Mouse (Mus musculus) embryonic stem cell, embryonic (primary cell): ENCODE measurements around the gene Col23a1.

Experiments used
- CTCF ChIA-PET, 4 experiments: fragments of 300-600 bp in 2 of 4; fragments of 350-600 bp in 2 of 4; sonication (Branson Sonifier 250); formaldehyde crosslinking; loops; one replicate each; lab custom pipeline; 2022; ENCODE audit warnings: inconsistent platforms in 2 of 4; lab: Charles Lee
- POLR2A ChIA-PET, 4 experiments: fragments of 300-600 bp in 2 of 4; fragments of 350-600 bp in 2 of 4; sonication (Branson Sonifier 250); formaldehyde crosslinking; loops; one replicate each; lab custom pipeline; 2022; ENCODE audit warnings: antibody characterized with exemption in 4 of 4, inconsistent platforms in 1 of 4; lab: Charles Lee

Gene Col23a1

GRCm38 (mm10) chr11:51568801-51569200 lies 279.1 kb downstream of the Col23a1 start:
- POLR2A ChIA-PET: interaction anchor here in 3 of 4 experiments (0.6 to 15.1 kb wide), 12 partner anchors 9 to 138 kb away, joined by 3 to 158 read pairs (median 3); partner anchors contain the start of genes Phykpl (in 2 of the 3), 0610009B22Rik (in 1 of the 3) and Hnrnpab (in 1 of the 3)
- CTCF ChIA-PET: interaction anchor here (0.5 to 4.8 kb wide), 6 partner anchors 14 to 134 kb away, joined by 3 to 23 read pairs (median 4); partner anchors contain the start of gene Phykpl (in 1 of the 4)

GRCm38 (mm10) chr11:51576454-51576853 lies 286.7 kb downstream of the Col23a1 start:
- ChIA-PET POLR2A (interaction anchor here in 2 of 4 experiments (0.7 to 15.1 kb wide), 9 partner anchors 8 to 112 kb away, joined by 3 to 158 read pairs (median 5); partner anchors contain the start of genes 0610009B22Rik (in 2 of the 2), Phykpl (in 2 of the 2) and Hnrnpab (in 1 of the 2)), CTCF (interaction anchor here in 1 of 4 experiments (0.6 to 1.6 kb wide), 3 partner anchors 9 to 242 kb away, joined by 3 to 5 read pairs (median 4); no protein-coding TSS in a partner anchor)

GRCm38 (mm10) chr11:51577587-51577986 lies 287.9 kb downstream of the Col23a1 start:
- POLR2A ChIA-PET: interaction anchor here in 3 of 4 experiments (0.5 to 15.1 kb wide), 13 partner anchors 8 to 278 kb away, joined by 3 to 158 read pairs (median 4); partner anchors contain the start of genes Hnrnpab (in 2 of the 3), 0610009B22Rik (in 1 of the 3) and Phykpl (in 1 of the 3)
- CTCF ChIA-PET: interaction anchor here (0.6 to 1.6 kb wide), 6 partner anchors 10 to 744 kb away, joined by 3 to 6 read pairs (median 4); partner anchors contain the start of gene Col23a1 (in 1 of the 4)

DNA sequence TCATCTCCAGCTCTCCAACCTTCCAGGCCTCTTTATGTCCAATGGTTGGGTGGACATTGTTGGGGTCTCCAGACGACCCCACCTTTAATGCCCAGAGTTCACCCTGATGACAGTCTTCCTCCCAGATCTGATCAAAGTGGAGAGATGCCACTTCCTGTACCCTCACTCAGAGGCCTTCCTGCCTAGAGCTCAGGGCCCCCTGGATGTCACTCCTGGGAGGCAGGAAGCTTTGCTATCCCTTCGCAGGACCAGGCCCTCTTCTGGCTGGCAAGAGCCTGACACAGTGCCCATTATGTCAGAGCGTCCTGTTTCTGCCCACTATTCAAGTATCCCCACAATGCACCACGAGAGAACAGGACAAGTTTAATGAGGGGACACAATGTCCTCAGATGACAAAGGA lies 289.3 kb downstream of the Col23a1 start:
- POLR2A ChIA-PET: interaction anchor here in 2 of 4 experiments (1.1 to 9.8 kb wide), 3 partner anchors 8 to 25 kb away, joined by 4 to 268 read pairs (median 4); partner anchors contain the start of gene Hnrnpab (in 1 of the 2)
- CTCF ChIA-PET: no interaction called here

GRCm38 (mm10) chr11:51582713-51583112 lies 293.0 kb downstream of the Col23a1 start:
- ChIA-PET POLR2A (interaction anchor here in 3 of 4 experiments (1.1 to 62.0 kb wide), 8 partner anchors 11 to 121 kb away, joined by 4 to 3635 read pairs (median 54); partner anchors contain the start of genes Hnrnpab (in 2 of the 3), 0610009B22Rik (in 1 of the 3), D930048N14Rik (in 1 of the 3) and N4bp3 (in 1 of the 3)), CTCF (interaction anchor here in 3 of 4 experiments (0.5 to 1.4 kb wide), 7 partner anchors 17 to 106 kb away, joined by 3 to 4 read pairs (median 3); partner anchors contain the start of gene 0610009B22Rik (in 1 of the 3))

GRCm38 (mm10) chr11:51584057-51584430 lies 294.3 kb downstream of the Col23a1 start:
- ChIA-PET CTCF (interaction anchor here (0.9 to 3.2 kb wide), 20 partner anchors 10 to 743 kb away, joined by 3 to 23 read pairs (median 6); partner anchors contain the start of genes 0610009B22Rik (in 1 of the 4), D930048N14Rik (in 1 of the 4), N4bp3 (in 1 of the 4) and Nhp2 (in 1 of the 4)), POLR2A (interaction anchor here (0.6 to 62.0 kb wide), 83 partner anchors 7 to 891 kb away, joined by 3 to 3635 read pairs (median 6); partner anchors contain the start of genes Hnrnpab (in 4 of the 4), 0610009B22Rik (in 3 of the 4), D930048N14Rik (in 3 of the 4) and N4bp3 (in 3 of the 4))

GRCm38 (mm10) chr11:51584431-51585248 lies 294.9 kb downstream of the Col23a1 start, which contains the start of gene Phykpl:
TSS of gene Phykpl (plus strand) at chr11:51584757.
- ChIA-PET CTCF (interaction anchor here (0.5 to 3.2 kb wide), 27 partner anchors 10 to 1214 kb away, joined by 3 to 23 read pairs (median 5); partner anchors contain the start of genes Col23a1 (in 2 of the 4), 0610009B22Rik (in 1 of the 4), D930048N14Rik (in 1 of the 4) and N4bp3 (in 1 of the 4)), POLR2A (interaction anchor here (0.5 to 62.0 kb wide), 108 partner anchors 8 to 891 kb away, joined by 3 to 3635 read pairs (median 5); partner anchors contain the start of genes Hnrnpab (in 4 of the 4), 0610009B22Rik (in 3 of the 4), D930048N14Rik (in 3 of the 4) and N4bp3 (in 3 of the 4))

GRCm38 (mm10) chr11:51585608-51586252 lies 296.0 kb downstream of the Col23a1 start:
- ChIA-PET POLR2A (interaction anchor here (0.5 to 62.0 kb wide), 67 partner anchors 8 to 670 kb away, joined by 3 to 3635 read pairs (median 9); partner anchors contain the start of genes Hnrnpab (in 4 of the 4), 0610009B22Rik (in 3 of the 4), D930048N14Rik (in 3 of the 4) and N4bp3 (in 3 of the 4)), CTCF (interaction anchor here (0.6 to 3.2 kb wide), 14 partner anchors 9 to 296 kb away, joined by 3 to 23 read pairs (median 6); partner anchors contain the start of genes Col23a1 (in 1 of the 4), Nhp2 (in 1 of the 4) and Rmnd5b (in 1 of the 4))

- CTCF ChIA-PET: interaction anchor here in 3 of 4 experiments (0.6 to 3.2 kb wide), 6 partner anchors 8 to 116 kb away, joined by 3 to 15 read pairs (median 4); no protein-coding TSS in a partner anchor
- POLR2A ChIA-PET: interaction anchor here (0.5 to 62.0 kb wide), 17 partner anchors 8 to 1227 kb away, joined by 3 to 3635 read pairs (median 14); partner anchors contain the start of genes 0610009B22Rik (in 3 of the 4), Hnrnpab (in 3 of the 4), Nhp2 (in 2 of the 4) and D930048N14Rik (in 1 of the 4)
These were observed 296.7 kb downstream of the Col23a1 start for GRCm38 (mm10) chr11:51586411-51586810.

DNA sequence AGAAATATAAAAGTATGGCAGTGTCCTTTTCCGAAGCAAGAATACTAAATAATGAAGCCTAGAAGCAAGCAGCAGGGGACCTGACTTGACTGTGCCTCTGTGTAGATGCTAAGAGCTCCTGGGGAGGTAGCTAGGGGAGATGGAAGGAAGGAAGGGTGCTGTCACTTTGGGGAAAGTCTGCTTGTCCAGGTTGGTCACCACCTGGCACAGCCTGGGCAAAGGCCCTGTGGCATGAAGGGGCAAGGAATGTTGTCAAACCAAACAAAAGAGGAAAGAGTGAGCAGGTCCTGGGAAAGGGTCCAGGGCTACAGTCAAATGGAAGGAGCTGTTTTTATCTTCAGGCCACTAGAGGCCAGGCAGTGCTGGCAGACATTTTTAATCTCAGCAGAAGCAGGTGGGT lies 297.3 kb downstream of the Col23a1 start:
- POLR2A ChIA-PET: interaction anchor here (0.5 to 62.0 kb wide), 24 partner anchors 7 to 1227 kb away, joined by 3 to 3635 read pairs (median 5); partner anchors contain the start of genes Hnrnpab (in 4 of the 4), 0610009B22Rik (in 3 of the 4), Nhp2 (in 2 of the 4) and D930048N14Rik (in 1 of the 4)
- CTCF ChIA-PET: interaction anchor here in 3 of 4 experiments (0.9 to 3.2 kb wide), 3 partner anchors 47 to 94 kb away, joined by 3 to 12 read pairs (median 4); no protein-coding TSS in a partner anchor

DNA sequence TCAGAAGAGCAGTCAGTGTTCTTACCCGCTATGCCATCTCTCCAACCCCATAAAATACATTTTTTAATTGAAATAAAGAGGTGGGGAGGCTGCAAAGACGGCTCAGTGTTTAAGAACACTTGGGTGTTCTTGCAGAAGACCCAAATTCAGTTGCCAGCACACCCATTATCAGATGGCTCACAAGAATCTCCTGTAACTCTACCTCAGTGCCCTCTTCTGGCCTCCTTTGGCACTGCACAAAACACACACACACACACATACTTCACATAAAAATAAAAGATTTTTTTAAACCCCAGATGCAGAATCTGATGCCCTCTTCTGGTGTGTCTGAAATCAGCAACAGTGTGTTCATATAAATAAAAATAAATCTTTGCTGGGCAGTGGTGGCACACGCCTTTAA lies 299.1 kb downstream of the Col23a1 start:
- POLR2A ChIA-PET: interaction anchor here in 3 of 4 experiments (0.6 to 62.0 kb wide), 6 partner anchors 16 to 414 kb away, joined by 3 to 3635 read pairs (median 86); partner anchors contain the start of genes Hnrnpab (in 3 of the 3), D930048N14Rik (in 1 of the 3), N4bp3 (in 1 of the 3) and Nhp2 (in 1 of the 3)
- CTCF ChIA-PET: interaction anchor here in 1 of 4 experiments (1.1 kb wide), 1 partner anchor 12 kb away, joined by 5 read pairs; no protein-coding TSS in a partner anchor

DNA sequence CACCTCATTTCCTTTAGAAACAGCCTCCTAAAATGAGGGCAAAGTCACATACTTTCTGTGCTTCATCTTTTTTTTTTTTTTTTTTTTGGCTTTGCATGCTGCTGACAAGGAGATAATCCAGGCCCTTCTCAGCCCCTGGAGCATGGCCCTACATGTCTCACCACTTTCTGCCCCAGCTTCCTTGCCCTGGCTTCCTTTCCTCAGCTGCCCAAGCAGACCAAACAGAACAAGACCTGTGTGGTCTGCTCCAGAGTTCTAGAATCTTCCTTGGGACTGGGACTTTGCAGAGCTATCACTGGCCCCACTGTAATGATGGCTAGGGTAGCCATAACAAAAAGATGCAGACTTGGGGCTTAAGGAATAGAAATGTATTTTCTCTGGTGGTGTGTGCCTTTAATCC lies 300.3 kb downstream of the Col23a1 start:
- CTCF ChIA-PET: interaction anchor here in 2 of 4 experiments (1.1 kb wide), 2 partner anchors 11 to 91 kb away, joined by 4 to 5 read pairs; no protein-coding TSS in a partner anchor
- POLR2A ChIA-PET: interaction anchor here (0.6 to 62.0 kb wide), 21 partner anchors 13 to 1629 kb away, joined by 3 to 3635 read pairs (median 3); partner anchors contain the start of genes Hnrnpab (in 2 of the 4), D930048N14Rik (in 1 of the 4), N4bp3 (in 1 of the 4) and Nhp2 (in 1 of the 4)

- ChIA-PET POLR2A (interaction anchor here (0.7 to 62.0 kb wide), 11 partner anchors 8 to 112 kb away, joined by 3 to 3635 read pairs (median 8); partner anchors contain the start of genes Hnrnpab (in 4 of the 4), 0610009B22Rik (in 1 of the 4), D930048N14Rik (in 1 of the 4) and N4bp3 (in 1 of the 4)), CTCF (interaction anchor here in 1 of 4 experiments (1.1 kb wide), 1 partner anchor 90 kb away, joined by 3 read pairs; no protein-coding TSS in a partner anchor)
These were observed 301.4 kb downstream of the Col23a1 start for GRCm38 (mm10) chr11:51591168-51591567.

GRCm38 (mm10) chr11:51591915-51592314 lies 302.2 kb downstream of the Col23a1 start:
- CTCF ChIA-PET: no interaction called here

GRCm38 (mm10) chr11:51593368-51593767 lies 303.6 kb downstream of the Col23a1 start:
- ChIA-PET POLR2A (interaction anchor here (1.4 to 62.0 kb wide), 10 partner anchors 7 to 187 kb away, joined by 4 to 3635 read pairs (median 38); partner anchors contain the start of genes Hnrnpab (in 3 of the 4), Phykpl (in 3 of the 4), 0610009B22Rik (in 2 of the 4) and D930048N14Rik (in 1 of the 4)), CTCF (interaction anchor here in 2 of 4 experiments (0.6 to 1.7 kb wide), 2 partner anchors 9 to 12 kb away, joined by 4 to 6 read pairs; partner anchors contain the start of gene Phykpl (in 1 of the 2))

More at GRCm38 (mm10) chr11:51591915-51592314, 302.2 kb downstream of the Col23a1 start:
- POLR2A ChIA-PET: interaction anchor here (0.6 to 62.0 kb wide), 12 partner anchors 8 to 111 kb away, joined by 3 to 3635 read pairs (median 8); partner anchors contain the start of genes Hnrnpab (in 4 of the 4), 0610009B22Rik (in 1 of the 4), D930048N14Rik (in 1 of the 4) and N4bp3 (in 1 of the 4)
